Mouse (Mus musculus) yolk sac, embryonic 10.5 days (tissue): ENCODE data around the gene Armh4.

Source experiments
- DNase-seq: peaks from one replicate; pipeline ENCODE4 v3.0.0-alpha.2; 2017; ENCODE audit warnings: low spot score

Gene Armh4

GRCm38 (mm10) chr14:49733950-49734349, 49.2 kb downstream of the Armh4 start:
- DNase-seq: no peak

DNA sequence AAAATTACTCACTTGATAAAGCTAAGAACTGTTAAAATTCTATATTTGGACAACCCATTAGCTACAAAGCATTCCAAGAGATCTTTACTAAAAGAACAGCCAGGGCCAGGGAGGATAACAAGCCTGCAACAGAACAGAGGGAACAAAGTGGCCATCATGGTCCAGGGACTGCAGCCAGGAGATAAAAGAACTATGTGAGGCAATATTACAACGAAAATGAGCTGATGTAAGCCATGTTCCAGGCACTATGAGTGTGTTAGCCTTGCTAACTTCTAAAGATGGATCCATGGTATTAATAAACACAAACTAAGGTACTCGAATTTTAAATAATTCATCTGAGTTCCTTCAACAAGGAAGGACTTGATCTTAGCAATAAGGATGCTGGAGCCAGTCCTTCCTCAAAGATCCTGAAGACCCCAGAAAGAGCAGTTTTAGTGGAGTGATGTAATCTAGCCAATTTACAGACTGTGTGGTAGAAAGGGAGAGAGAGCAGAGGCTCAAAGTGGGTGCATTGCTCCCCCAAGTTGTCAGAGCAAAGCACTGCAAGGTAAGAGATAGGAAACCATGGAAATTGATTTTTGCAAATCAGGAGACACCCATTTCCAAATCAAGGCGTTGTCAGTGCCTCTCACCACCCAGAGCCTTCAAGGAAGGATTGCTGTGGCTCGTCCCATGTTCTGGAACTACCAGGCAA, 59.7 kb downstream of the Armh4 start:
- DNase-seq: no peak

GRCm38 (mm10) chr14:49722782-49723181, 60.4 kb downstream of the Armh4 start:
- no peak for DNase-seq

DNA sequence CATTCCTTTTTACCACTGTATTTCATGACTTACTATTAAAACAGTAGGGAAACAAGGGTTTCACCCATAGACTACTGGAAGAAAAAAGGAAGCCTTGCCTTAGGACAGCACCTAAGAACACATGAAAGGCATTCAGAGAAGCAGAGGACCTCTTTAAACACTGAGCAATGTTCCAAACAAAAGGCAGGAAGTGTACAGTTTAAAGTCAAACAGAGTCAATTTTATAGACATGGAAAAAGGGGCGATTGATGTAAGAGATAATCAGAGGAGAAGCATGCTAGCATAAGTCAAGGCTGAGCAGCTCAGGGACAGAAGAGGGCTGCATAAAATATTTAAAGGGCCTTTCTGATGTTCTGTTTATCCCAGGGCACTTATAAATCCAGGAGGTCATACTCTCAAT, 61.9 kb downstream of the Armh4 start:
- no peak for DNase-seq

- DNase-seq: no peak
These were observed 63.5 kb downstream of the Armh4 start for GRCm38 (mm10) chr14:49719678-49720077.

- no peak for DNase-seq
These were observed 72.2 kb downstream of the Armh4 start for GRCm38 (mm10) chr14:49711016-49711415.

- no peak for DNase-seq
These were observed 79.6 kb downstream of the Armh4 start for GRCm38 (mm10) chr14:49703432-49704200.

DNA sequence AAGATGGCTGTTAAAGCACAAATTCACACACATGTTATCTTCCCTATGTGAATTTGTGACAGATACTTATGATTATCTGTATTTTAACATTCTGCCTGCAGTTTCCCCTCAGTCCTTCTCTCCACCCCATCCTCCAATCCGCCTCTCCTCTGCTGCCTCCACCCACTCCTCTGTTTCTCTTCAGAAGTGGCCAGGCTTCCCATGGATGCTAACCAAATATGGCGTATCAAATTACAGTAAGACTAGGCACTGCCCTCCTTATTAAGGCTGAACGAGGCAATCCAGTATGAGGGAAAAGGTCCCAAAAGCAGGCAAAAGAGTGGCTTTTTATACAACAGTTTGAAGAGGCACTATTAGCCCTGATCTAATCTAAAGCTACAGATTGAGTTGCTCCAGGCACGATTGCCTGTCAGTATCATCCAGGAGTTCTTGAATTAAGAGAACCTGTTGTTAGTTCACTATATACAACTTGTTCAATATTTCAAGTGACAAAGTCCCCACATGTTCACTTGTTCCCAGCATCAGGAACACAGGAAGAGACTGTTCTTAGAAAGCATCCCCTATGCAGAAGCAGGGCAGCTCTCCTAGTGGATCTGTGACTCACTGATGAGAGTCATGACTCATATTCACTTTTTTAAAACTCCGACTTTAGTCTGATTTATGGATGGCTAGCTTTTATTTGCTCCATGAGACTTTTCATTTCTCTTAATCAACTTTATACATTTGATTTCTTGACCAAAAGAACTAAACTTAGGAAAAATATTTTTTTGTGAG, 103.5 kb downstream of the Armh4 start:
- no peak for DNase-seq

DNA sequence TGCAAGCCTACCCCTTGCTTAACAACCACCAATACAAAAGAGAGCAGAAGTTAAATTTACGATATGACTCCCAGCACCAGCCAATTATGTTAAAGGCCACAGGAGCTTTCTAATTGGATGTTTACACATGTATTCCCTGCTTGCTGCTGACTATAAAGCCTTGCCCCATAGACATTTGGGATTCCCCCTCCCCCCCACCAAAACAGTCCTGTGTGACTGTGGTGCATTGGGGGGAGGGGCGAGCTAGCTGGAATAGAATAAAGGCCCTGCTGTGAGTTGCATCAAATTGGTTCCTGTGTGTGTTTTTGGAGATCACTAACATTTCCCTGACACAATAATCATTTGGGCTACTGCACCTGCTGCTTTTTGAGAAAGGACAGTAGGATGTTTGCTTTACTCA, 106.6 kb downstream of the Armh4 start:
- no peak for DNase-seq

GRCm38 (mm10) chr14:49660444-49660843, 122.7 kb downstream of the Armh4 start:
- DNase-seq: no peak

GRCm38 (mm10) chr14:49649191-49649590, 134.0 kb downstream of the Armh4 start:
- DNase-seq: no peak

DNA sequence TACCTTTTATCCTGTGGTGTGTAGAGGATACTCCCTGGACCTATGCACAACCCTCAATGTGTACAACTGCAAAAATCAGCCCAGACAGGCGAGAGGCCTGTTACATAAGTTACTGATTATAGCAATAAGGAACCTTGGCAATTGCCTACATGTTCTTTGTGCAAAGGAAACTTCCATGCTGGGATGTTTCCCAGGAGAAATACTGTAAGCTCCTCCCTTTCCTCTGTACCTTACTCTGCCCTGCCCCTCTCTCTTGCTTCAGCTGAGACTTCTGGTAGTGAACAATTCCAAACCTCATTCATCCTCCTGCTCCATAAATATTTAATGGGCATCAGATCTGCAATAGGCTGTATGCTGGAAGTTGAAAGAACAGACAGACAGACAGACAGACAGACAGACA, 145.8 kb downstream of the Armh4 start:
- DNase-seq: no peak

- DNase-seq: no peak
These were observed 157.1 kb downstream of the Armh4 start for GRCm38 (mm10) chr14:49626055-49626454.
